Mouse (Mus musculus) pancreas, adult 10 weeks (tissue): Measurements from ENCODE around the gene Rhoc. TPM values are rescaled to one million over a fixed set of nuclear protein-coding genes. Genes with fewer than 3 reads are reported as not detected.

Experiments
- polyA plus RNA-seq: library from polyadenylated mRNA; stranded (reverse); fragments of 350-450 nt; fragmentation: Illumina TruSeq; extraction: RNeasy Lipid Tissue Mini Kit (QIAGEN cat#74804); gene quantifications from one replicate; pipeline ENCODE4 v1.2.3, GENCODE M21; 2015; ENCODE audit warnings: low read depth, low replicate concordance; ENCODE audit not compliant: insufficient read depth

The Rhoc gene
- polyA plus RNA-seq: 34.0 TPM

GRCm38 (mm10) chr3:104788075-104788474, at the start of gene Rhoc:
TSS of gene Rhoc (plus strand) at chr3:104788375.

DNA sequence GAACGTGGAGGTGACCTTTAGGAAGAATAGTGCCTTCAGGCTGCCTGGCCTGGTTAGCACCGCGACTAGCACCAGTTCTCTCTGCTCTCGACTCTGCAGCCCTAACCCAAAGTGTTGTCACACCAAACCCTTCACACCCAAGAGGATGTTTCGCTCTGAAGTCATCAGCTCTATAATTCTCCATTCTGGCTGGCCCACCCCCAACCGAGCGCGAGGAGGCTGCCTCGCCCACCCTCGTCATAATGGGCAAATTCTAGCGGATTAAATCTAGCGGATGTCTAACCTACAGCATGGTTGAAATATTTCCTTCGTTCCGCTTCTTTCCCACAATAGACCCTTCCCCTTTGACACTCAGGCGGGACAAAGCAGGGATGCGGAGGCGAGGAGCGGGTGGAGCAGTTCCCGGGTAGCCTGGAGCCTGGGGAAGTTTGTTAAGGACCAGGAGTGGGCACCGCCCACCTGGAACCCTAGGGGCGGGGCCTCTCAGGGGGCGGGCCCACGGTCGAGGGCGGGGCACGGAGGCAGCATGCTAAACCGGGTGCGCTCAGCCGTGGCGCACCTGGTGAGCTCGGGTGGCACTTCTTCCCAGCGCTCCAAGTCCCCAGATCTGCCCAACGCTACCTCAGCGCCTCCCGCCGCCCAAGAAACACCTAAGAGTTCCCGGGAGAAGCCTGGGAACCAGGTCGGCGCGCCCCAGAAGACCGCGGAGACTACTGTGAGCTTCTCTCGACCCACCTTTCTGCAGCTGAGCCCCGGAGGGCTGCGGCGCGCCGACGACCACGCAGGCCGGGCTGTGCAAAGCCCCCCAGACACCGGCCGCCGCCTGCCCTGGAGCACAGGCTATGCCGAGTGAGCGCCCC, 7.4 kb upstream of the Rhoc start, which contains the start of gene Ppm1j:
Gene Ppm1j (plus strand): TSS at position 496 of the 860 bp plus-strand sequence.

GRCm38 (mm10) chr3:104781471-104781903, 6.7 kb upstream of the Rhoc start, which contains the start of gene Fam19a3:
TSS of gene Fam19a3 (minus strand) at chr3:104781840.

GRCm38 (mm10) chr3:104817991-104818748, 30.0 kb downstream of the Rhoc start, which contains the start of gene Mov10:
TSS of gene Mov10 (minus strand) at chr3:104818563.

Other genes with a start within 250 kb of the Rhoc start
- 6.6 TPM for gene Slc16a1, start 149.7 kb upstream of the Rhoc start, polyA plus RNA-seq
- not detected for gene Ppm1j, start 7.3 kb upstream of the Rhoc start, polyA plus RNA-seq
- not detected for gene Fam19a3, start 6.5 kb upstream of the Rhoc start, polyA plus RNA-seq
- 2.4 TPM for gene Mov10, start 30.2 kb downstream of the Rhoc start, polyA plus RNA-seq
- 4.2 TPM for gene St7l, start 75.6 kb downstream of the Rhoc start, polyA plus RNA-seq
- 11.4 TPM for gene Capza1, start 76.1 kb downstream of the Rhoc start, polyA plus RNA-seq
- 9.7 TPM for gene Wnt2b, start 173.5 kb downstream of the Rhoc start, polyA plus RNA-seq